Mouse (Mus musculus) forebrain, embryonic 14.5 days (tissue): ENCODE results near the gene Bcl7b. TPM values are rescaled to one million over a fixed set of nuclear protein-coding genes. Genes with fewer than 3 reads are reported as not detected.

Experiments
- ATAC-seq: fragments of 200-750 bp; cut with Nextera tagmentation; 2 replicates; pipeline ENCODE4 v1.8.0; 2017; ENCODE audit warnings: mild to moderate bottlenecking, moderate library complexity
- DNase-seq: peaks from one replicate; pipeline ENCODE4 v3.0.0-alpha.2; 2015; ENCODE audit warnings: low spot score
- H3K27ac ChIP-seq: fragments of 300-500 bp; sonication (generic); 2 replicates; pipeline ENCODE4 v1.5.1; 2014; ENCODE audit warnings: low read depth, mild to moderate bottlenecking, control low read depth, low read length, moderate library complexity
- H3K27me3 ChIP-seq: fragments of 300-500 bp; sonication (generic); replicated peaks from 2 replicates; pipeline ENCODE4 v1.6.1; 2014; ENCODE audit warnings: low read length, control low read depth, mixed read lengths; ENCODE audit not compliant: control insufficient read depth, insufficient read depth
- H3K36me3 ChIP-seq: fragments of 300-500 bp; sonication (generic); 2 replicates; pipeline ENCODE4 v1.6.1; 2014; ENCODE audit warnings: low read length, control low read depth; ENCODE audit not compliant: control insufficient read depth, insufficient read depth
- H3K4me1 ChIP-seq: fragments of 300-500 bp; sonication (generic); 2 replicates; pipeline ENCODE4 v1.6.1; 2014; ENCODE audit warnings: antibody characterized with exemption, low read length, control low read depth; ENCODE audit not compliant: control insufficient read depth, insufficient read depth
- H3K4me2 ChIP-seq: fragments of 300-500 bp; sonication (generic); 2 replicates; pipeline ENCODE4 v1.6.1; 2014; ENCODE audit warnings: mild to moderate bottlenecking, control low read depth, low read length
- H3K4me3 ChIP-seq: fragments of 300-500 bp; sonication (generic); 2 replicates; pipeline ENCODE4 v1.5.1; 2014; ENCODE audit warnings: low read depth, low read length, control low read depth
- H3K9ac ChIP-seq: fragments of 300-500 bp; sonication (generic); 2 replicates; pipeline ENCODE4 v1.6.1; 2014; ENCODE audit warnings: mild to moderate bottlenecking, low read length, control low read depth, moderate library complexity
- H3K9me3 ChIP-seq: fragments of 300-500 bp; sonication (generic); replicated peaks from 2 replicates; pipeline ENCODE4 v1.6.1; 2016; ENCODE audit warnings: low read length, control low read depth, mixed read lengths; ENCODE audit not compliant: control insufficient read depth
- WGBS: fragments of 180-500 bp; shearing (Covaris S2); extraction: QIAGEN DNeasy Blood & Tissue Kit; methylation state at CpG from one replicate; pipeline ENCODE4 v1.1.7; 2014; 5-methylcytosine and 5-hydroxymethylcytosine counted together
- polyA plus RNA-seq: library from polyadenylated mRNA; unstranded; fragments of >200 nt; fragmentation: Nextera tagmentation; extraction: Ambion mirVana; gene quantifications from 2 replicates; pipeline ENCODE4 v1.2.1, GENCODE M21; 2014

Bcl7b gene
- polyA plus RNA-seq, 1 experiment from 2014 or later = 47.4 TPM

GRCm38 (mm10) chr5:135161650-135162049 lies 6.4 kb upstream of the Bcl7b start:
- H3K4me1 ChIP-seq = no peaks in the 10 kb centered on the region
- H3K4me3 ChIP-seq = no peak overlapping the region
- H3K9me3 ChIP-seq = no peaks in the 10 kb centered on the region
- no peak for ATAC-seq
- DNase-seq = no peak
- H3K27ac ChIP-seq = no peak overlapping the region
- WGBS = 89% methylated on average over 7 of the region's 7 CpGs
- H3K27me3 ChIP-seq = no peaks in the 10 kb centered on the region
- peaks cover 59% of the 10 kb centered on the region for H3K36me3 ChIP-seq
- H3K4me2 ChIP-seq = no peak overlapping the region
- H3K9ac ChIP-seq = no peak overlapping the region

- peaks cover 56% of the 10 kb centered on the region for H3K36me3 ChIP-seq
Measured at GRCm38 (mm10) chr5:135162361-135162760, 5.7 kb upstream of the Bcl7b start.

GRCm38 (mm10) chr5:135162821-135163220 lies 5.3 kb upstream of the Bcl7b start:
- Histone ChIP-seq H3K27me3 (no peaks in the 10 kb centered on the region), H3K27ac (no peak overlapping the region), H3K9ac (no peak overlapping the region), H3K36me3 (peaks cover 52% of the 10 kb centered on the region), H3K4me2 (no peak overlapping the region), H3K4me1 (no peaks in the 10 kb centered on the region), H3K4me3 (no peak overlapping the region), H3K9me3 (no peaks in the 10 kb centered on the region)
- ATAC-seq = no peak
- WGBS = 89% methylated on average over 6 of the region's 6 CpGs
- no peak for DNase-seq

More at GRCm38 (mm10) chr5:135162361-135162760, 5.7 kb upstream of the Bcl7b start:
- 96% methylated on average over 8 of the region's 8 CpGs for WGBS
- DNase-seq (no peak), ATAC-seq (no peak)
- Histone ChIP-seq H3K27ac (no peak overlapping the region), H3K9ac (no peak overlapping the region), H3K4me3 (no peak overlapping the region), H3K9me3 (no peaks in the 10 kb centered on the region), H3K4me2 (no peak overlapping the region), H3K4me1 (no peaks in the 10 kb centered on the region), H3K27me3 (no peaks in the 10 kb centered on the region)

GRCm38 (mm10) chr5:135166909-135167308 lies 1.2 kb upstream of the Bcl7b start:
- Histone ChIP-seq H3K4me3 (no peak overlapping the region), H3K4me1 (peaks cover 6% of the 10 kb centered on the region), H3K27me3 (no peaks in the 10 kb centered on the region), H3K9me3 (no peaks in the 10 kb centered on the region), H3K36me3 (peaks cover 21% of the 10 kb centered on the region), H3K9ac (no peak overlapping the region), H3K27ac (no peak overlapping the region), H3K4me2 (no peak overlapping the region)
- ATAC-seq = no peak
- no peak for DNase-seq
- WGBS = 92% methylated on average over 4 of the region's 4 CpGs

GRCm38 (mm10) chr5:135167469-135167868 lies 614 bp upstream of the Bcl7b start:
- Histone ChIP-seq H3K4me2 (peak overlapping the region; percentile 97; the same call in 1 of the 2 replicates), H3K4me1 (peaks cover 6% of the 10 kb centered on the region), H3K9ac (no peak overlapping the region), H3K4me3 (no peak overlapping the region), H3K27ac (no peak overlapping the region), H3K27me3 (no peaks in the 10 kb centered on the region), H3K9me3 (no peaks in the 10 kb centered on the region), H3K36me3 (peaks cover 21% of the 10 kb centered on the region)
- WGBS = 95% methylated on average over 4 of the region's 4 CpGs
- no peak for DNase-seq
- ATAC-seq = no peak

GRCm38 (mm10) chr5:135169479-135169878 lies 1.4 kb downstream of the Bcl7b start:
- no peak overlapping the region for H3K27ac ChIP-seq
- 92% methylated on average over 5 of the region's 5 CpGs for WGBS

GRCm38 (mm10) chr5:135171688-135172220 lies 3.7 kb downstream of the Bcl7b start:
- Histone ChIP-seq H3K9ac (no peak overlapping the region), H3K4me1 (peaks cover 6% of the 10 kb centered on the region), H3K4me2 (no peak overlapping the region), H3K36me3 (peaks cover 54% of the 10 kb centered on the region), H3K9me3 (no peaks in the 10 kb centered on the region), H3K4me3 (no peak overlapping the region), H3K27me3 (no peaks in the 10 kb centered on the region), H3K27ac (no peak overlapping the region)
- no peak for ATAC-seq
- no peak for DNase-seq
- WGBS = 93% methylated on average over 6 of the region's 6 CpGs

More at GRCm38 (mm10) chr5:135169479-135169878, 1.4 kb downstream of the Bcl7b start:
- Histone ChIP-seq H3K4me1 (peaks cover 6% of the 10 kb centered on the region), H3K4me2 (peak overlapping the region; percentile 97), H3K9ac (peak overlapping the region; percentile 87), H3K27me3 (no peaks in the 10 kb centered on the region), H3K9me3 (no peaks in the 10 kb centered on the region), H3K4me3 (peak overlapping the region; percentile 66), H3K36me3 (peaks cover 34% of the 10 kb centered on the region)
- DNase-seq = no peak
- no peak for ATAC-seq

DNA sequence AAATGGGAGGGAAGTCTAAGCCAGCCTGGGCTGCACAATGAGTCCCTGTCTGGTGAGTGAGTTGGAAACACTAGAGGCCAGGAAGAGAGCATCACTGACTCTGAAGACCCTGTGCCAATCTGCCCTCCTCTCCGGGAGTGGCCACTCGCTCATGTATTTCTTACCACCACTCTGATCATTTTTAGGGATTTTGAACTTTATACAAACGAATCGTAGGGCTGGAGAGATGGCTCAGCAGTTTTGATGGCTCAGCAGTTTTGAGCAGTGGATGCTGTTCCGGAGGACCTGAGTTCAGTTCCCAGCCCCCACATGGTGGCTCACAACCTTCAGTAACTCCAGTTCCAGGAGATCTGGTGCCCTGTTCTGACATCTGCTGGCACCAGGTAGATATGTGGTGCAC lies 4.9 kb downstream of the Bcl7b start:
- ATAC-seq (no peak), DNase-seq (no peak)
- 94% methylated on average over 5 of the region's 5 CpGs for WGBS
- H3K9me3 ChIP-seq = no peaks in the 10 kb centered on the region
- no peak overlapping the region for H3K9ac ChIP-seq
- no peak overlapping the region for H3K4me2 ChIP-seq
- H3K4me3 ChIP-seq = no peak overlapping the region
- H3K27me3 ChIP-seq = no peaks in the 10 kb centered on the region
- peaks cover 66% of the 10 kb centered on the region for H3K36me3 ChIP-seq
- H3K27ac ChIP-seq = no peak overlapping the region
- peaks cover 6% of the 10 kb centered on the region for H3K4me1 ChIP-seq

- Histone ChIP-seq H3K9me3 (no peaks in the 10 kb centered on the region), H3K36me3 (peaks cover 87% of the 10 kb centered on the region), H3K9ac (no peak overlapping the region), H3K27me3 (no peaks in the 10 kb centered on the region), H3K4me3 (no peak overlapping the region), H3K27ac (no peak overlapping the region), H3K4me1 (no peaks in the 10 kb centered on the region), H3K4me2 (no peak overlapping the region)
- DNase-seq (no peak), ATAC-seq (no peak)
Measured at GRCm38 (mm10) chr5:135175086-135175485, 7.0 kb downstream of the Bcl7b start.
